Mouse (Mus musculus) bone marrow, adult 2 months (tissue): ENCODE data around the gene Vmn2r29. TPM values are rescaled to one million over a fixed set of nuclear protein-coding genes. Genes with fewer than 3 reads are reported as not detected.

ENCODE experiments used
- H3K27ac ChIP-seq: fragments of 200-500 bp; 2 replicates; pipeline ENCODE4 v1.5.1; 2012; ENCODE audit warnings: low read depth, mild to moderate bottlenecking, control low read depth, inconsistent platforms, low read length; ENCODE audit not compliant: control insufficient read depth, poor library complexity, insufficient read depth
- H3K4me1 ChIP-seq: fragments of 200-500 bp; 2 replicates; pipeline ENCODE4 v1.6.1; 2011; ENCODE audit warnings: low read length; ENCODE audit not compliant: control insufficient read depth, insufficient read depth
- H3K4me3 ChIP-seq: fragments of 200-500 bp; replicated peaks from 2 replicates; pipeline ENCODE3; 2011; ENCODE audit warnings: mild to moderate bottlenecking, low read depth, low read length, control low read depth; ENCODE audit not compliant: control insufficient read depth
- CTCF ChIP-seq: fragments of 200-500 bp; IDR thresholded peaks from 2 replicates; pipeline ENCODE4 v1.5.1; 2011; ENCODE audit warnings: low read length, control low read depth; ENCODE audit not compliant: control insufficient read depth, insufficient read depth
- POLR2A ChIP-seq: fragments of 200-500 bp; IDR thresholded peaks from 2 replicates; pipeline ENCODE4 v1.6.1; 2011; ENCODE audit warnings: low read depth, mild to moderate bottlenecking, control low read depth, low read length, borderline replicate concordance; ENCODE audit not compliant: control insufficient read depth
- WGBS: fragments of 180-500 bp; shearing (Covaris S2); methylation state at CpG from one replicate; pipeline ENCODE4 v1.1.7; 2018; 5-methylcytosine and 5-hydroxymethylcytosine counted together
- polyA plus RNA-seq: library from polyadenylated mRNA; stranded (reverse); fragments of >200 nt; gene quantifications from 2 replicates; pipeline ENCODE4 v1.2.4, GENCODE M21; 2011; ENCODE audit warnings: low replicate concordance; ENCODE audit not compliant: missing spikeins, insufficient read depth, insufficient read length

Vmn2r29 gene
- polyA plus RNA-seq, 1 experiment = not detected

- H3K4me3 ChIP-seq = no peak overlapping the region
- no peak overlapping the region for H3K27ac ChIP-seq
- TF ChIP-seq POLR2A = no peak
- no peak for TF ChIP-seq CTCF
- no peaks in the 10 kb centered on the region for H3K4me1 ChIP-seq
- WGBS = 81% methylated on average over 1 of the region's 1 CpGs
Observed at GRCm38 (mm10) chr7:7185897-7186296, 61.2 kb downstream of the Vmn2r29 start.

Other genes with a start within 250 kb of the Vmn2r29 start
- 3.8 and 11.1 TPM in 2 replicates for gene Zfp954, start 125.8 kb downstream of the Vmn2r29 start, polyA plus RNA-seq
- 1.9 and 4.6 TPM in 2 replicates for gene Zfp773, start 110.6 kb downstream of the Vmn2r29 start, polyA plus RNA-seq
- not detected in 2 replicates for gene Zfp418, start 76.0 kb downstream of the Vmn2r29 start, polyA plus RNA-seq
- 0.57 and 1.8 TPM in 2 replicates for gene Zfp772, start 37.3 kb downstream of the Vmn2r29 start, polyA plus RNA-seq
- 0.88 and 2.4 TPM in 2 replicates for gene Gm45844, start 31.0 kb upstream of the Vmn2r29 start, polyA plus RNA-seq
- gene Clcn4, start 53.5 kb upstream of the Vmn2r29 start, polyA plus RNA-seq = 11.2 and 19.1 TPM in 2 replicates
- gene Vmn2r30, start 90.3 kb upstream of the Vmn2r29 start, polyA plus RNA-seq = not detected in 2 replicates
- gene Gm45783, start 127.2 kb upstream of the Vmn2r29 start, polyA plus RNA-seq = not detected in 2 replicates
- gene Vmn2r31, start 152.4 kb upstream of the Vmn2r29 start, polyA plus RNA-seq = 0.14 and 0.70 TPM in 2 replicates
- gene Vmn2r32, start 232.7 kb upstream of the Vmn2r29 start, polyA plus RNA-seq = not detected in 2 replicates